Mouse (Mus musculus) lung, adult 2 months (tissue): Measurements from ENCODE around the gene Casz1.

Experiments used
- CTCF ChIP-seq: fragments of 200-500 bp; IDR thresholded peaks from 2 replicates; pipeline ENCODE4 v1.5.1; 2011; ENCODE audit warnings: mild to moderate bottlenecking, low read length, control low read depth; ENCODE audit not compliant: insufficient read depth
- POLR2A ChIP-seq: fragments of 200-500 bp; IDR thresholded peaks from 2 replicates; pipeline ENCODE4 v1.6.1; 2011; ENCODE audit warnings: low read depth, mild to moderate bottlenecking, control low read depth, low read length, borderline replicate concordance; ENCODE audit errors: extremely low read depth

DNA sequence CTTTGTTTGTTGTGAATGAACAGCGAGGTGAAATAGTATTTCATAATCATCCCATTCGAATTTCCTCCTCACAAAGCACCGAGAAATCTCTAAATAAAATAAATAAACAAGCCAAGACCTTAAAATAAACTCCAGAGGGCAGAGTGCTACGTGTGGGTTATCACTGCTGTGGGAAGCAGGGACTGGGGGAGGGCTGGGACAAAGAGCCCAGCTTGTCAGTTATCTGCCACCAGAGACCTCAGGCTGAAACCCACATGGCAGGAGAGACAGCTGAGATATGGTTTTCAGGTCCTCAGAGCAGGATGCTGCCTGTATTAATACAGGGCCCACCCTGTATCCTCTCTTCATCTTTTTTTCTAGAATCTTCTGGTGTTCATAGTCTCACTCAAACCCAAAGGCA is 9.2 kb upstream of the Casz1 start:
- TF ChIP-seq POLR2A (no peak), CTCF (no peak)
